Mouse (Mus musculus) inflammation-experienced regulatory T-cells (primary cell): ENCODE results near the gene Scai. TPM values are rescaled to one million over a fixed set of nuclear protein-coding genes. Genes with fewer than 3 reads are reported as not detected.

Experiments used
- polyA plus RNA-seq, 2 experiments: library from polyadenylated mRNA; unstranded; fragments of 100-300 nt; shearing (Covaris generic); gene quantifications; one replicate each; pipeline ENCODE4 v1.2.1; 2017

Gene Scai
- polyA plus RNA-seq = 10 to 100 TPM; 14.4 to 24.0 TPM

DNA sequence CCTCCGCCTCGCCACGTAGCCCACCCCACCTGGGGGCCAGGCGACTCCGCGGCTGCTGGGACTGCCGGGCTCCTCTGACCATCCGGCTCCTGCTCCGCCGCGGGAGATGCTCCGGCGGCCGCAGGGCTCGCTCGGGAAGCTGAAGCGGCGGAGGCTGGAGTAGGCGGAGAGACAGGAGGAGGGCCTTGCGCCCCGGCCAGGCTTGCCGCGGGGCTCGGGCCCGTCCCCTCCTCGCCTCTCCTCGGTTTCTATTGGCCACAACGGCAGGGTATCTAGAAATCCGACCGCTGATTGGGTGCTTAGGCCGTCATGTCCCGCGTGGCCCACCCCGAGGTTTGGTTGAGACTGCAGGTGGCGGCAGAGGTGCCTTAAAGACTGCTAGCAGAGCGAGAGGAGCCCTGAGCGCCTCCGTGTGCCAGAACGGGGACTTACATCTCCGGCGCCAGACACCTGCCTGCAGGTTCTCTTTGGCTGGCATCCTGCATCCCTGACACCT, at the start of gene Scai:
Gene Scai (minus strand): TSS at position 174 of the 496 bp plus-strand sequence.

DNA sequence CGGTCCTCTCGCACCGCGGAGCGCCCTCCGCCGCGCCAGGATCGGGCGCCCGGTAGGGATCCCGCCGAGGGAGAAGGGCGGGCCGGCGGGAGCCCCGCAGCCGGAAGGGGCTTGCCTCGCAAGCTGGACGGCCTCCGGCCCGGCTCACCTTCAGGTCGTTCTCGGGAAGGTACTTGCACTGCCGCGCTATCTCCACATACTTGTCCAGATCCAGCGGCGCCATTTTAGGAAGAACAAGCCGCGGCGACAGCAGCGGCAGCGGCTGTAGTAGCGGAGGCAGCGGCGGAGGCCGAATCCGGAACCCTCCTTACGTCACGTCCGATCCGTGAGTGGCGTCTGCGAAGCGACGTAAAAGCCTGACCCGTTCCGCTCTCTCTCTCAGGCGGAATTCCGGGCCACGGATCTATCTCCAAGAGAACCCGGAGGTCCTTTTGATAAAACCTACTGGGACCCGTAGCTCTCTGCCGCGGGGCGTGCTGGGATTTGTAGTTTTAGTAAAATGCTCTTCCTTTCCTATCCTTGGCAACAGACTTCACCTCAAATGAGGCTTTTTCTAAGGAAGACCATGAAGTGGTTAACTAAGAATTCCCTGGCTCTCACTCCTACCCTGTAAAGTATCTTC, 35.6 kb upstream of the Scai start, which contains the start of gene Ppp6c:
Gene Ppp6c (minus strand): TSS at position 433 of the 622 bp plus-strand sequence.

DNA sequence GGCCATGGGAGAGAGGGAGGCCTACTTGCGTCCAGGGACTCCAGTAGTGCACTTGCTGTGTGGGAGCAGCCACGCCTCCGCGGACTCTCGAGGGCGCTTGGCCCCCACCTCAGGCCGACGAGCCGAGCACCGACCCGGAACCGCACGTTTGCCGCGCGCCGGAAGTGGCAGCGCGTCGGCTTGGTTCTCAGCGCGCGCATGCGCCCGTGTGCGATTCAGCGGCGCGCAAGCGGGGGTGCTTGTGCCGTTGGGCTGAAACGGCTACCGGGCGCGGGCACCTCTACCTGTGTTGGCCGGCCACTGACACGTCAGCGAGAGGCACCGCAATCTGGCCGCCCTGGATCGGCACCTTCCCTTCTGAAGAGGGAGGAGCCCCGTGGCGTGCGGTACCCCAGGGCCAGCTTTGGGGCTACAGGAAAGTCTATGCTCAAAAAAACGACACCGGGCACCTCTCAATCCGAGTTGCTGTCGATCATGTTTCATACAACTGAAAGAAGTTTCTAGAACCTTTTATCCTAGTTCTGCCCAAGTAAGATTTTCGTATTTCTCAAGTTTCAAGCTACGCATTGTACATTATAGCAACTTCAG, 125.0 kb downstream of the Scai start, which contains the start of gene Golga1:
Gene Golga1 (minus strand): TSS at position 142 of the 588 bp plus-strand sequence.

Other genes with a start within 250 kb of the Scai start
- 1 to 10 TPM; 1.0 to 2.2 TPM for gene Wdr38, start 193.3 kb downstream of the Scai start, polyA plus RNA-seq
- 100 to 1,000 TPM; 158 to 191 TPM for gene Arpc5l, start 185.4 kb downstream of the Scai start, polyA plus RNA-seq
- 100 to 1,000 TPM; 351 to 416 TPM for gene Rpl35, start 185.1 kb downstream of the Scai start, polyA plus RNA-seq
- 10 to 100 TPM; 36.6 to 40.3 TPM for gene Golga1, start 125.2 kb downstream of the Scai start, polyA plus RNA-seq
- gene Ppp6c, start 35.7 kb upstream of the Scai start, polyA plus RNA-seq = 100 to 1,000 TPM; 113 to 117 TPM